Mouse (Mus musculus): ENCODE results near the gene Chmp1a. TPM values are rescaled to one million over a fixed set of nuclear protein-coding genes. Genes with fewer than 3 reads are reported as not detected.

Gene Chmp1a
- polyA plus RNA-seq, 1 experiment from 2014 or later: 147 TPM

DNA sequence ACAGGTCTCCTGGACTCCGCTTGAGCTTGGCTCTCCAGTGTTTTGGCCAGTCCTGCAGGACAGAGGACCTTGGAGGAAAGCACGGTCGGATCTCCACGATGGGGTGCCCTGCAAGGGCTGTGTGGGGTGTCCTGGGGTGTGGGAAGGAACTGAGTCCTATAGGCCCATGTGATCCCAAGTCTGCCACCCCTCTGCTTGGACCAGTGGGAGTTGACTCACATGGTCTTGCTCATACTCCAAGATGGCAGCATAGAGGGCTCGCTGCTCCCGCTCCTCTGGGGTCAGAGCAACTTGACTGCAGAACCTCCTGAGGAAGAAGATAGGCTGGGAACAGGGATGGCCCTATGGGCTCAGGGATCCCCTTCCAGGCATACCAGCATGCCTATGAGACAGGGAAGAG is 35.2 kb upstream of the Chmp1a start:
- 93% methylated on average over 6 of the region's 6 CpGs for WGBS
- H3K4me1 ChIP-seq (ENCODE audit: insufficient read depth, low read length): peaks cover 3% of the 10 kb centered on the region
- peaks cover 49% of the 10 kb centered on the region for H3K36me3 ChIP-seq (ENCODE audit: insufficient read depth, low read length)
- H3K27me3 ChIP-seq (ENCODE audit: insufficient read depth, low read length): no peaks in the 10 kb centered on the region
- H3K9ac ChIP-seq (replicated peaks; ENCODE audit: low read length): no peak overlapping the region
- no peaks in the 10 kb centered on the region for H3K9me3 ChIP-seq (ENCODE audit: low read length)
- H3K4me3 ChIP-seq (ENCODE audit: low read length): no peak overlapping the region
- H3K27ac ChIP-seq (ENCODE audit: low read length): no peak overlapping the region
- no peak for ATAC-seq (ENCODE audit: low FRiP score, low TSS enrichment)
- no peak overlapping the region for H3K4me2 ChIP-seq (replicated peaks; ENCODE audit: low read depth, low read length)

GRCm38 (mm10) chr8:123245543-123245942 is 33.0 kb upstream of the Chmp1a start:
- Histone ChIP-seq H3K9ac (replicated peaks; ENCODE audit: low read length) (no peak overlapping the region), H3K4me3 (ENCODE audit: low read length) (no peak overlapping the region), H3K9me3 (ENCODE audit: low read length) (no peaks in the 10 kb centered on the region), H3K27ac (ENCODE audit: low read length) (no peak overlapping the region), H3K36me3 (ENCODE audit: insufficient read depth, low read length) (peaks cover 48% of the 10 kb centered on the region), H3K4me2 (replicated peaks; ENCODE audit: low read depth, low read length) (no peak overlapping the region), H3K4me1 (ENCODE audit: insufficient read depth, low read length) (no peaks in the 10 kb centered on the region), H3K27me3 (ENCODE audit: insufficient read depth, low read length) (no peaks in the 10 kb centered on the region)
- no peak for ATAC-seq (ENCODE audit: low FRiP score, low TSS enrichment)
- WGBS: 90% methylated on average over 12 of the region's 12 CpGs

DNA sequence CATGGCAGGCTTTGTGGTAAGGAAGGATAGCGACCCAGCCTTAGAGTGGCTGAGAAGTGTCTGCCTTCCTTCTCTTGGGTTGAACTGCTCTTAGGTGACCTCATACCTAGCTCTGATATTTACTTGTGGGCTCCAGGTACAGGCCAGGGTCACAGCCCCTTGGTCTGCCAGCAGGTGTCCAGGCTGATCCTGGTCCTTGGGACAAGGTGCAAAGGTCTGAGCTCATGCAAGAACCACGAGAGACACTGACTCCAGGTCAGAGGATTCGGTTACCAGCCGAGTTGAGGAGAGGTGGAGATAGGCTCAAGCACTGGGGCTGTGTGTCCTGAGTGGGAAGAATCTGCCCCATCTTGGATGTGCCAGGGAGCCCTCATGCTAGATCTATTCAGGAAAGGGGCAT is 31.8 kb upstream of the Chmp1a start:
- 87% methylated on average over 4 of the region's 4 CpGs for WGBS
- Histone ChIP-seq H3K9ac (replicated peaks; ENCODE audit: low read length) (no peak overlapping the region), H3K4me1 (ENCODE audit: insufficient read depth, low read length) (no peaks in the 10 kb centered on the region), H3K4me2 (replicated peaks; ENCODE audit: low read depth, low read length) (no peak overlapping the region), H3K4me3 (ENCODE audit: low read length) (no peak overlapping the region), H3K9me3 (ENCODE audit: low read length) (no peaks in the 10 kb centered on the region), H3K27ac (ENCODE audit: low read length) (no peak overlapping the region), H3K27me3 (ENCODE audit: insufficient read depth, low read length) (no peaks in the 10 kb centered on the region), H3K36me3 (ENCODE audit: insufficient read depth, low read length) (peaks cover 46% of the 10 kb centered on the region)
- no peak for ATAC-seq (ENCODE audit: low FRiP score, low TSS enrichment)

DNA sequence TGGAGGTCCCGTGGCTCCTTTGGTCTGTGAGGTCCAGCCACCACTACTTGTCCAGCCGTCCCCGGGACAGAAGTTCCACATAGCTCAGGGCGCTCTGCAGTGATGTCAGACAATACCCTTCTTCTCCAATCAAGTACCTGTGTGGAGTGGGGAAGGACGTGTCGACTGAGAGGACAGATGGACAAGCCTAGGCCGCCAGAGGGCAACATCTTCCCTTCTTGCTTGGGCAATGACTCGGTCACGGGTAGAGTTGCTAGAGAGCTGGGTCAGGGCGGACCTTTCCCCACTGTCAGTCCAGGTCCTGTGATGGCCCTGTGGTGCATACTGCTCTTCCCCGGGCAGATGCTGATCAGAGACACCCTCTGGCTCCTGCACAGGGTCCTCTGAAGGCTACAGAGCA is 30.5 kb upstream of the Chmp1a start:
- Histone ChIP-seq H3K27me3 (ENCODE audit: insufficient read depth, low read length) (no peaks in the 10 kb centered on the region), H3K4me1 (ENCODE audit: insufficient read depth, low read length) (no peaks in the 10 kb centered on the region), H3K9me3 (ENCODE audit: low read length) (no peaks in the 10 kb centered on the region), H3K4me2 (replicated peaks; ENCODE audit: low read depth, low read length) (no peak overlapping the region), H3K9ac (replicated peaks; ENCODE audit: low read length) (no peak overlapping the region), H3K36me3 (ENCODE audit: insufficient read depth, low read length) (peaks cover 33% of the 10 kb centered on the region), H3K4me3 (ENCODE audit: low read length) (no peak overlapping the region), H3K27ac (ENCODE audit: low read length) (no peak overlapping the region)
- 72% methylated on average over 11 of the region's 11 CpGs for WGBS
- ATAC-seq (ENCODE audit: low FRiP score, low TSS enrichment): 0 out of 2 replicates have a peak, but pooled peaks have one; percentile 24

DNA sequence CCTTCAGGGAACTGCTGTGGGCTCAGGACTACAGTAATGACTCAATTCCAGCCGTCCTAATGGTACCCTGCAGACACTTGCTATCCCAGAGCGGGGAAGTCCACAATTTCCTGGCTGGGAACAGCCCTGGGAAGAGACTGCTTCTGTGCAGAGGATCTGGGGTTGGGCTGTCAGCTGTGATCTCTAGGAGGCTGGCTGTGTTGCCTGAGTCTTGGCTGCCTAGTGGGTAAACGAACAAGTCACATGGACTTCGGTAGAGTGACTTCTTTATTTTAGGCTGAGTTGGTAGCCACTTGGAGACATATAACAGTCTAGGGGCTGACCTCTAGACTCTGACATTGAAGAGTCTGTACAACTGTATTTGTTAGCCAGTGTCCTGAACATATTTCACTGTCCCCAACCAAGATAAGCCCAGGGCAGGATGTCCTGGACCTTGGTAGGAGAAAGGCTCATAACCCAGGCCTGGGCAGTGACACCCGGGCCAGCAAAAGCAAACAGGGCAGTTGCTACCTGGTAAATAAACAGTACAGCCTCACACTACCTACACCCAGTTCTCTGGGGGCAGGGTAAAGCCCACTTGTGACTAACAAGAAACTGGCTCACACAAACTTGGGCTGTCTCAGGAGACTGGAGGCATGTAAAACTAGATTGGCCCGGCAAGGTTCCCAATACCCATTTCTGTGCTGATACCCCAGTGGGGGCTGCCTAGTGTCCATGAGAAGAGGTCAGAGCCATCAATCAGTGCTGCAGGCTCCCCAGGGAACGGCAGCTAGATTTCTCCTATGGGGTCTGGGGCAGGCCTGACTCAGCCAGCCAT is 29.8 kb upstream of the Chmp1a start:
- Histone ChIP-seq H3K9me3 (ENCODE audit: low read length) (no peaks in the 10 kb centered on the region), H3K4me3 (ENCODE audit: low read length) (no peak overlapping the region), H3K27ac (ENCODE audit: low read length) (no peak overlapping the region), H3K36me3 (ENCODE audit: insufficient read depth, low read length) (peaks cover 26% of the 10 kb centered on the region), H3K4me2 (replicated peaks; ENCODE audit: low read depth, low read length) (no peak overlapping the region), H3K4me1 (ENCODE audit: insufficient read depth, low read length) (no peaks in the 10 kb centered on the region), H3K9ac (replicated peaks; ENCODE audit: low read length) (no peak overlapping the region), H3K27me3 (ENCODE audit: insufficient read depth, low read length) (no peaks in the 10 kb centered on the region)
- 83% methylated on average over 7 of the region's 7 CpGs for WGBS
- ATAC-seq (ENCODE audit: low FRiP score, low TSS enrichment): no peak

DNA sequence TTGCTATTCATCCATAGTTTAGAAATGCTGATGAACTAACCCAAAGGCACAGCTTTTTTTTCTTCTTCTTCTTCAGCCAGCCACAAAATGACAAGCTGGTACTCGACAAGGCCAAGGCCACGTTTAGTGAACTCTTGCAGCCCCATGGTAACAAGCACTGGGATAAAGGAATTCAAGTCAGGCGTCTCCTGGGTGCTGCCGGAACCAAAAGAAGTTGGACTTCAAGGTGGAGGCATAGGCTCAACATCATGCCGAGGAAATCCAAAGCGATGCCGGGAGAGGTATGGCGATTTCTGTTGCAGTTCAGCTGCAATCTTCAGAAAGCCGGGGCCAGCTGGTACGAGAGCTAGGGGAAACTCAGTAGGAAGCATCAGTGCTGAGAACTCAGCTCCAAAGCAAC is 26.8 kb upstream of the Chmp1a start:
- Histone ChIP-seq H3K4me1 (ENCODE audit: insufficient read depth, low read length) (peaks cover 12% of the 10 kb centered on the region), H3K4me2 (replicated peaks; ENCODE audit: low read depth, low read length) (no peak overlapping the region), H3K36me3 (ENCODE audit: insufficient read depth, low read length) (peaks cover 10% of the 10 kb centered on the region), H3K9ac (replicated peaks; ENCODE audit: low read length) (no peak overlapping the region), H3K4me3 (ENCODE audit: low read length) (no peak overlapping the region), H3K27me3 (ENCODE audit: insufficient read depth, low read length) (peaks cover 6% of the 10 kb centered on the region; the same call in 1 of the 2 replicates), H3K27ac (ENCODE audit: low read length) (no peak overlapping the region), H3K9me3 (ENCODE audit: low read length) (no peaks in the 10 kb centered on the region)
- no peak for ATAC-seq (ENCODE audit: low FRiP score, low TSS enrichment)
- WGBS: 90% methylated on average over 10 of the region's 10 CpGs

DNA sequence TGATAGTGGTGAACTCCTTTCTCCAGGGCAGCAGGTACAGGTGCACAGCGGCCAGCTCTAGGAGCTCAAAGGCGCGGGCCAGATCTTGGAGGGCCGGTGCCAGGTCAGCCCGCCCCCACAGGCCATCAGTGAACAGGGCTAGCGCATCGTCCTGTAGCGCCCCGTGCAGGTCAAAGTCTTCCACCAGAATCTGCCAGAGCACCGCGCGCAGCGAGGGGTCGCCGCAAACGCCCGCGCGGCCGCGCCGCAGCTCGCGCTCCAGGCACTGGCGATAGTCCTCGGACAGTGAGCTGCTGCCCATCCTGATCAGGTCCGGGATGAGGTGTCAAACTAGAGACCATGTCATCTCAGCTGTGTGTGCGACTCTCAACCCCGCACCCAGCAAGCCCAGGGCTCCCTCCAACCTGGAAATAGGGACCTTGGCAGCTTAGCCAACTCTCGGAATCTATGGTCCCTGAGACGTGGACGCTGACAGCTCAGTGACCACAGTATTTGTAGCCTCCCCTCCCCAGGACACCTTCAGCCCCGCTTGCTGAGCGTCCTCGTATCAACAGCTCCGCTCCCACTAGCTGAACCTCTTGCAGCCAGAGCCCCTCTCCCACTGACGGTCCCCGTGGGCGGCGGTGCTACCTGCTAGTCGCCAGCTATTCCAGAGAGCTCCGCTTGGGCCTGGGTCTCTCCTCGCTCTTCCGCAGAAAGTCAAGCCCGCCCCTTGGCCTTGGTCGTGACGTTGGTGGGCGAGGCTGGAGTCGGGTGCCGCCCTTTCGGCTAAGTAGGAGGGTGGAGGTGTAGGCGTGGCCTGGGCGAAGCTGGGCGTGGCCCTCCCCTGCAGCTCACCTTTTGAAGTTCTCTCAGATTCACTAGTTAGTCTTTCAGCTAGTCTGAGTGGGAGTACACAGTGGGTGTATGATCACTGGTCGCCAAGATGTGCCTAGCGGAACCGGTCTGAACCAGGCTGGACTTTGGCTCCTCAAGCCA is 23.2 kb upstream of the Chmp1a start, which contains the start of gene Spata2l:
TSS of gene Spata2l (minus strand) at position 714 of the 978 bp plus-strand sequence.
- H3K4me1 ChIP-seq (ENCODE audit: insufficient read depth, low read length): peaks cover 13% of the 10 kb centered on the region
- H3K4me2 ChIP-seq (replicated peaks; ENCODE audit: low read depth, low read length): peak within 1 kb of the TSS; percentile 86
- no peaks in the 10 kb centered on the region for H3K9me3 ChIP-seq (ENCODE audit: low read length)
- peak; percentile 90 for ATAC-seq (ENCODE audit: low FRiP score, low TSS enrichment)
- no peak within 1 kb of the TSS for H3K27ac ChIP-seq (ENCODE audit: low read length)
- WGBS: 1% methylated on average over 57 of the region's 57 CpGs
- H3K9ac ChIP-seq (replicated peaks; ENCODE audit: low read length): peak within 1 kb of the TSS; percentile 70
- H3K27me3 ChIP-seq (ENCODE audit: insufficient read depth, low read length): peaks cover 6% of the 10 kb centered on the region; the same call in 1 of the 2 replicates
- H3K4me3 ChIP-seq (ENCODE audit: low read length): peak within 1 kb of the TSS; percentile 69
- no peaks in the 10 kb centered on the region for H3K36me3 ChIP-seq (ENCODE audit: insufficient read depth, low read length)

DNA sequence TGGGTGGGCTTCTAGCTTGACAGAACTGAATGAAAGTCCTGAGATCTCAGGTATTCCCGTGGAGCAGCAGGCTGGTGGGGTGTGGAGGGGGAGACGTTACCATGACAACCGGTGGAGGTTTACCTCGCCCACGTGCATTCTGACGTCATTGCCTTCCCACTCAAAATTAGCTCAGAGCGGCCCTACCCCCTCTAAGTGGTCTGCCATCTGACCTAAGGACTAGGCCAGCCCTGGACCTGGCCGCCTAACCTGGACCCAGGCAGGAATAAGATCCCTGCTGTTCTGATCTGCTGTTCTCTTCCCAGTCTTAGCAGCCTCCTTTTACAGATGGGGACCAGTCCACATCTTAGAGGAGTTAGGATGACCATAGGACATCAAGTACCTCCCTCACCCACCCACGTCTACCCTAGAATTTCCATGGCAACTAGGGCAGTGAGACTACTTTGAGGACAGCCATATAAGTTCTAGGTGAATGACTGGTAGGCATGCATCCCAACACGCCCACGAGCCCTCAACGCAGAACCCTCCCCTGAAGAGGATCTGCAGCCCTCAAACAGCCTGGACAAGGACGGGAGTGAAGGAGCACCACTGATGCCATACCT is 22.5 kb upstream of the Chmp1a start:
- H3K9me3 ChIP-seq (ENCODE audit: low read length): no peaks in the 10 kb centered on the region
- 22% methylated on average over 13 of the region's 13 CpGs for whole genome bisulfite sequencing
- peak overlapping the region; percentile 69 for H3K4me3 ChIP-seq (ENCODE audit: low read length)
- H3K9ac ChIP-seq (replicated peaks; ENCODE audit: low read length): peak overlapping the region; percentile 70
- peaks cover 6% of the 10 kb centered on the region; the same call in 1 of the 2 replicates for H3K27me3 ChIP-seq (ENCODE audit: insufficient read depth, low read length)
- H3K4me1 ChIP-seq (ENCODE audit: insufficient read depth, low read length): peaks cover 13% of the 10 kb centered on the region
- H3K4me2 ChIP-seq (replicated peaks; ENCODE audit: low read depth, low read length): peak overlapping the region; percentile 86
- no peak overlapping the region for H3K27ac ChIP-seq (ENCODE audit: low read length)
- ATAC-seq (ENCODE audit: low FRiP score, low TSS enrichment): no peak
- H3K36me3 ChIP-seq (ENCODE audit: insufficient read depth, low read length): no peaks in the 10 kb centered on the region

- no peak for ATAC-seq (ENCODE audit: low FRiP score, low TSS enrichment)
- Histone ChIP-seq H3K27ac (ENCODE audit: low read length) (no peak overlapping the region), H3K4me3 (ENCODE audit: low read length) (no peak overlapping the region), H3K4me1 (ENCODE audit: insufficient read depth, low read length) (peaks cover 13% of the 10 kb centered on the region), H3K36me3 (ENCODE audit: insufficient read depth, low read length) (0 out of 2 replicates have a peak, but pooled peaks cover 4% of the 10 kb centered on the region), H3K4me2 (replicated peaks; ENCODE audit: low read depth, low read length) (no peak overlapping the region), H3K9me3 (ENCODE audit: low read length) (no peaks in the 10 kb centered on the region), H3K9ac (replicated peaks; ENCODE audit: low read length) (no peak overlapping the region), H3K27me3 (ENCODE audit: insufficient read depth, low read length) (peaks cover 6% of the 10 kb centered on the region; the same call in 1 of the 2 replicates)
- 74% methylated on average over 11 of the region's 11 CpGs for WGBS
Measured at GRCm38 (mm10) chr8:123233760-123234159, 21.2 kb upstream of the Chmp1a start.

All from kidney, embryonic 16.5 days (tissue).